Mouse (Mus musculus) yolk sac, embryonic 10.5 days (tissue): ENCODE results near the gene Aqp1.

Experiments used
- DNase-seq: peaks from one replicate; pipeline ENCODE4 v3.0.0-alpha.2; 2017; ENCODE audit warnings: low spot score

Aqp1 gene

DNA sequence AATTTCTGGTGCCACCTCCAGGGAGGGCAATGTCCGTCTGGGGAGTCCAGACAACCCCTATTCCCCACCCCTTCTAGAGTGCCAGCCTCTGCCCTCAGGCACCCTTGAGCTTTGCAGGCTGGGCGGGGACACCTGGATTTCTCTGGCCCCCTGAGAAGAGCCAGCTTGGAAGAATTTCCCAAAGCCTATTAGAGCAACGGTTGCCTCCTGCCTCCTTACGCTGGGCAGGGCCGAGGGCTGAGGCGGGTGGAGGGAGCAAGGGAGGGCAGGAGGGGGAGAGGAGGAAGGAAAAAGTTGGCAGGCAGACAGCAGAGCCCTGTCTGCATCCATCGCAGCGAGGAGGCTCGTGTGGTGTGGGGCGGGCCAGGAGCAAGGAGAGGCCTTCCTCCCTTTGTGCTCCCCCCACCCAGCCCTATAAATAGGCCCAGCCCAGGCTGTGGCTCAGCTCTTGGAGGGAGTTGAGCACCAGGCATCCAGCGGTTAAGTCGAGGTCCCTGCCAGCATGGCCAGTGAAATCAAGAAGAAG lies at the start of gene Aqp1:
Gene Aqp1 (plus strand): TSS at position 444 of the 526 bp plus-strand sequence.
- no peak for DNase-seq

DNA sequence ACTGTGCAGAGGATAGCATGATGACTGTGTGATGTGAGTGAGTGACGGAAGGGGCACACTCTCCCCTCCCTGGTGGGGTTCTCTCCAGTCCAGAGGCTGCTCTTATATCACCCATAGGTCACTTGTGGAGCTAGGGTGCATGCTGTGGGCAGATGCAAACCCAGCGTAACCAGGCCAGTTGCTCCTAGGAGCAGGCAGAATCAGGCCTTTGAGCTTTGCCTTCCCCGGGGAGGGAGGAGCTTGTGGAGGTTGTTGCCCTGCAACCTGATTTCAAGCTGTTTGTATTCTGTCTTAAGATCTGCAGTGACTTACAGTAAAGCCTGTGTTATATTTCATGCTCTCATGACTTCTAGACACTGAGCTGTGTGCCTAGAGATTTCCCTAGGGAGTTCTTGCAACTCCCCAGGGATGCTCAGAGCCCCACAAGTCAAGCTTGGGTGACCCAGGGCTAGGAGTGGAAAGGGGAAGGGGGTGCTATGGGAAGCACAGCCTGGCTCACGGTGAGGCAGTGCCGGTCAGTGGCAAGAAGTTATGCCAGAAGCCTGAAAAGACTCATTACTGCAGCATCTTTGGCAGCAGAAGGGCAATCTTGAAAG lies 48.1 kb upstream of the Aqp1 start:
- DNase-seq, result no peak

DNA sequence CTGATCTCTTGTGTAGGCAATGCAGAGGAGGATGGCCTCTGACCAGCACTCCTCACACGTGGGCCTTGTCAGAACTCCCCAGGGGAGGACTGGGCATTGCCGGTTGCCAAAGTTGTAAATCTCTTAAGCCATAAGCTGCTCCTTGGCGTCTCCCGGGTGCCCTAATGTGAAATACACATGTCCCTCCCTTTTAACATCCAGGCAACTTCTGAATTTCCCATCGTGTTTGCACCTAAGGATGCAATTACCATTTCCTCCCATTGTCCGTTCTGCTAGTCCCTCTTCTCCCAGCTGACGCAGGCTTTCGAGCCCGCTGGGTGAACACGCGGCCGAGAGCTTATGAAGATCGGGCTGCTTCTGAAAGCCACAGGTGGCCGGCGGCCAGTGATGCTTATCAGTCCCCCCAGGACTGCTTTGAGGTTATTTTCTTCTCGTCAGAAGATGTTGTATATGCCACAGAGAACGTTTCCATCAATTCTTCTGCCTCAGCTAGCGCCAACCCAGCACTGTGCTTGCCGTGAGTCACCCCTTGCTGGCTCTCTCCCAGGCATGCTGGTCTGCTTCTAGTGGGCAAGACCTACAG lies 41.6 kb upstream of the Aqp1 start:
- DNase-seq, result no peak

DNA sequence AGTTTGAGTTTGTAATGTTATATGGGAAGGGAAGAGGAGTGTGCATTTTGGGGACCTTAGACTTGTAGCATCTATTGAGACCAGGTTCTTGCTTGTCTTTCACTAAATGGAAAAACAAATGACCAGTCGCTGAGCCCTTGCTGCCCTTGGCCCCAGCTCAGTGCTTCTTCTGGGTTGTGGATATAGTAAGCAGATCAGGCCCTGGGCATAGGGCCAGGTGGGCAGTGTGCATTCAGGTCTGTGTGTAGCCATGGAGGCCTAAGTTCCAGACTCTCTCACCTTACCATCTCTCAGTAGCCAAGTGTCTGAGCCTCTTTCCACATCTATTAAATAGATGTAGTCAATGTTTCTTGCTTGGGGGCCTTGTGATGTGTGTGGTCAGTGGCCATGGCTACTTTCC lies 40.9 kb upstream of the Aqp1 start:
- DNase-seq, result no peak

DNA sequence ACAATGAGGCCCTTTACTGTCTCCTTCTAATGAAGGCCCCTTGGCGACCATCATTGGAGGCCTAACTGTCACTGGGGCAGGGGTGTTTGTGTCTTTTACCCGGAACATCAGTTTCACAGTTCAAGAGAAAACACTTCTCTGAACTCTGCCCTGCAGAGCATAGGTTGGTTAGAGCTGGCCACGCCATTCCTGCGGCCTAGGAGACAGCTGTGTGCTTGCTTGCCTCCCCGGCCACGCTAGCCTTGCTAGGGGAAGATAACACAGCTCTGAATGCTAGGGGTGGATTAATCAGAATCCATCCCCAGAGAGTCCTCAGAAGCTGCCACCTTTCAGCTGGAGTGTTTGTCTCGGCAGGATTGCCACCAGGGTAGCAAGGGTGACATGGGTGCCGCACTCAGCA lies 36.8 kb upstream of the Aqp1 start:
- DNase-seq, result peak; percentile 47

DNA sequence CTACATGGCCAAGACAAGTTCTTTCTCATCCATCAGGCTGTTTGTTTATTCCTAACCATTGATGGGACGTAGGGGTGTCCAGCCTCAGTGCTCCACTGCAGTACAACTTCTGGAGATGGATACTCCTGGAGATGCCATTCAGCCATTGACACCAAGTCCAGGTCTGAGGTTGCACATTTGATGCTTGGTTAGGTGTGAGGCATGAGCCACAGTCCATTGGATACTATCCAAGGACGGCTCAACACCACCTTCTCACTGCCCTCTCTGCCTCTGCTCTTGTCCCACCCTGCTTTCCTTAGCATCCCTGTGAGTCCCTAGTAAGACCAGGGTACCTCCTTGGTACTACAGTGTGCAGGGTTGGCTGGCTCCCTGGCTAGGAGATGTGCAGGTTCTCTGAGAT lies 36.3 kb upstream of the Aqp1 start:
- DNase-seq, result no peak

DNA sequence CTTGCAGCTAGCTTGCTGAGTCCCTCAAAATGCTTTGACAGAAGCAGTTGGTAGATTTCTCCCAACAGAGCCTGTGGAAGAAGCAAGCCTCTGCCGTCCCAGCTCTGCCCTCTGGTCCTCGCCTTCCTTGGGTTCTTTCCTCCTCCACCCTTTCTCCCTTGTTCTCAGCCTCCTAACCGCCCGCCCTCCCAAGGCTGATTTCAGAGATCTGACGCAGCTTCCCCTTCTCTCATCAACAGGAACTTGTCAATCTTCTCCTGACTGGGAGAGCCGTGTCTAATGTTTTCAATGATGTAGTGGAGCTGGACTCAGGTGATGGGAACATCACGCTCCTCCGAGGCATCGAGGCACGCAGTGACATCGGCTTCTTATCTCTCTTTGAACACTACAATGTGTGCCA lies 35.5 kb upstream of the Aqp1 start:
- no peak for DNase-seq

DNA sequence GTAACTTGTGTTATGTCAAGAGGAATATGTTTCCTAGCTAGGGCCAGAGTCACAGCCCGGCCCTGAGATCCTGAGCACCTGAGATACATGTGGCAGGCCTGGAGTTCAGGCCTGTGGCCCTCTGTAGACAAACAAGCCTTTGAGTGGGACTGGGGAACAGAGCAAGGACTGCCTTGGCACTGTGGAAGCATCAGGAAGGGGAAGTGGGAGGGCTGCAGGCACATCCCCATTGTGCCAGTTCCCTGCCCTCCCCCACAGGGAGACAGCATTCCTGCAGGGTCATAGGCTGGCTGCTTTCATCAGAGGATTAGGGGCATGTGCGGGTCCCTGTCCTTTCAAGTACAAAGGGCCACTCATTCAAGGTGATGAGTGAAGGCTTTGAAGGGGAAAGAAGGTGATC lies 26.1 kb upstream of the Aqp1 start:
- DNase-seq, result no peak

DNA sequence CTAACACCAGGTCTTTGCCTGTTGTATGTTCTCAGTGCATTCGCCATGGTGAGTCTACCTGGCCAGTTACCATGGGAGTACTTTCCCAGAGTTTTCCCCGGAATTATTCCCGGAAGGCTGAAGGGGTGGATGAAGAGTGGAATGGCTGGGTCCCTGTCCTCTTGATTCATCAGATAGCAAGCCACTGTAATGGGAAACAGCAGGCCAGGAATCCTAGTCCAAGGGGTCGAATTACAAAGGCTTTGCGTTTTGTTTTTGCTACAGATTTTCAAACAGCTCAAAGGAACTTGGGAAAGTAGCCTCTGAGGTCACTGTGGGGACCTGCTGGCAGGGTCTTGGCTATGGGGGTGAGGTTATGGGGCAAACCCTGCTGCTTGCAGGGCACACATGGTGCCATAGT lies 24.3 kb upstream of the Aqp1 start:
- DNase-seq, result no peak

DNA sequence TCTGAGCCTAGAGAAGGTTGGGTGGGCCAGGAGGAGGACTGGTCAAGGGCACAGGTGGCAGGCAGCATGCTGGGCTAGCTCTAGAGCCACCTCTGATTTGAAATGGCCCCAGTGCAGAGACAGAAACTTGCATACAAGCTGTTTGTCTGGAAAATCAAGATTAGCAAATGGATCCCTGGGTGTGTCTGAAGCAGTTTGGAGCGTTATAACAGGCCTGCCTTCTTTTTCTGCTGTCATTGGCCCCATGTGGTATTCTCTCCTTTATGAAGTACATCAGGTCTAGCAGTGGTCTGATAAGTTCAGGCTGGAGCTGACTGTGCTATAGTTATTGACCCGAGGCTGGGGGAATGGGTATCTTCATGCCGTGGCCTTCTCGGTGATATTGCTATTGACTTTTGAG lies 22.3 kb upstream of the Aqp1 start:
- DNase-seq, result no peak

DNA sequence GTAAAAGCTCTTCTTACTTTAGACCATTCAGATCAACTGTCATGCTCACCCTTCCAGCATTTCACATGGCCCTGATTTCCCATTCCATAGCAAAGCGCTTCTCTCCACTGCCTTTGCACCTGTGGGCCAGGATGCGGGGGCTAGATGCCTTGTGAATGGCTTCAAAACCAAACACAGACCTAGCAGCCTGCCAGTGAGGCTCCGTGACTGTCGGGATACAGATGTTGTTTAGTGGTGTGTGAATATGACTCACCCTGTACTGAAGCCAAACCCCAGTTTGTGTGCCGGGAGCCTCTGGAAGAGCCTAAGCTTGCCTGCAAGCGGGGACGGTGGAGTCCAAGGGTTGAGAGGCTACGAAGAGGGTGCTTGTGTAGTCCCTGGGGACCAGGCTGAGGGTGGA lies 21.6 kb upstream of the Aqp1 start:
- no peak for DNase-seq

DNA sequence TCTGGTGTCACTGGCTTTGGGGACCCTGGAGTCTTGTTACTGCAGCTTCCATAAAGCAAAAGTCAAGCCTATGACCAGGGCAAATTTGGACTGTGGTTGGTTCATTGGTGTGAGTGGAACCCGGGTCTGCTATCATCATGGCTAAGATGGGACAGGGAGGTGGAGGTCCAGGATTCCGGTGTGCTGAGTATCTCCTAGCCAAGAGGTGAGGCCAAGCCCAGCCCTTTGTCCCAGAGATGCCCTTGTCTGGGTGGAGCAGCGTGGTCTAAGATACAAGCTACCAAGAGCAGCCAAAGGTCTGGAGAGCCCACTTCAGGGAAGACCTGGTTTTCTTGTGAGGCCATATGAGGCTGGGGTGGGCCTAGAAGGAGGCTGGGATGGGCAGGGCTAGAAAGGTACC lies 17.6 kb upstream of the Aqp1 start:
- DNase-seq, result no peak

DNA sequence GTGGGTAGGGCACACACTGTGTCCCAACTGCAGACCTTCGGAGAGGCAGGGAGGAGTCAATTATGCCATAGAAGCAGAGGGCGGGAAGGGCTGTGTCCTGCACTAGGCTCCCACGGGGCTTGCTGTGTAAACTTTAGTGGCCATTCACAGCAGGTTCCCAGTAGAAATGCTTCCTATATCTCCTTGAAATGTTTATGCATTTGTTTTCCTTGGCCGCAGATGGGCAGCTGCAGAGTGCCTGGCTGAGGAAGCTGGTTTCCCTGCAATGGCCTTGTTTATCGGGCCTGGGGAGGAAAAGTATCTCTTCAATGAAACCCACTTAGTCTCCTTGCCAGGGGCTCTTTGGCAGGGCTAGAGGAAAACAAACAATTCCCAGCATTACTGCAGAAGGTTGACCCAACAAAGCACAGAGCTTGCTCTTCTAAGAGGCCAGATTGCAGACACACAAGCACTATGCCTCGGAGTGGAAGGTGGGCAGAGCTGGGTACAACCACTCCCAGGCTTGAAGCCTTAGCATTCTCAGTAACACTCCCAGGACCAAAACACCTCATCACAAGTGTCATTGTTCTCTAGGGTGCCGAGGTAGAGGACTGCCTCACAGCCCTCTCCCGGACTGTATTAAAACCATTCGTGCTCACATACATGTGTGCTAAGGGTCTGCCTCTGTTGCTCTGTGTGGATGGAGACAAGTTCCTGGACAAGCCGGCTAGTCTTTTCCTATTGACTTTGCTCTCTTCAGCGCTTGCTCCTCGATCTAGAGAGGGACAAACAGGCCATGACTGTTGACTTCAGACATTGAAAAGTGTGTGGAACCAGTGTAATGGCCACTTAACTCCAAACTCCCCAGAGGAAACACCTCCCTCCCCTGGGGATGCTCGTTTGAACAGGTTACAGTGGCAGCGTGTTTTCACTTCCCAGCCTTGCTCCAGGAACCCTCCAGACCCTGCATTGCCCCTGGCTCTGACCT lies 16.4 kb upstream of the Aqp1 start:
- no peak for DNase-seq

DNA sequence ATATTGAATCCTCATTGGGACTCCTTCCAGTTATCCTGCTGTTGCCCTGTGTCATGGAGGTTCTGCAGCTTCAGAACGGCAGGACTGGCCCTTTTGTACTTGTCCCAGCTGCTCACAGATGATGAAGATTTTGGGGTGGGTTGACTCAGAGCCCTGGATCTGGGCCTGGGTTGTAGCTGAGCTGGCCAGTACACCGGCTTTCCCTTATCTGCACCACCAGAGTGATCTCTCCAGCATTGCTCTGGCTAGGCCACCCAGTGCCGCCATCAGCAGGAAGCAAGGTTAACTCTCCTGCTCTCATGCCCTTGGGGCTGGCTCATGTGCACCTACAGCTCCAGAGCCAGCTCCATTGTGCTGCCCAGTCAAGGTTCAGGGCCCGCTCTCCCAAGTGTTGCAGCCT lies 15.3 kb upstream of the Aqp1 start:
- no peak for DNase-seq

DNA sequence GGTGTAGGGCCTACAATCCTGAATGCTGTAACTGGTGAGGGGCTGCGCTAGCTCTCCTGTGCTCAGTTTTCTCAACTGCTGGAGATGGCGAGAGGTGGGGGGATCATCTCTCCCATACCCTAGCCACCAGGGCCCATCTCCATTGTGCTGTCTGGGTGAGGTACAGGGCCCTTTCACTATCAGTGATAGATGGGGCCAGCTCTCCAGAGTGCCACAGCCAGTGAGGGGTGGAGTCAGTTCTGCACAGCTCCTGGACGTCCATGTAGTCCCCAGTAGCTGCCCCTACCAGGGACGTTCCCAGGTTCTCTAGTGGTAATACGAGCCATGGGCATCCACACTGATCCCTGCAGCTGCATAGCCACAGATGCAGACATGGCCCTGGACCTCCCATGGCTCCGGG lies 14.7 kb upstream of the Aqp1 start:
- DNase-seq, result no peak

DNA sequence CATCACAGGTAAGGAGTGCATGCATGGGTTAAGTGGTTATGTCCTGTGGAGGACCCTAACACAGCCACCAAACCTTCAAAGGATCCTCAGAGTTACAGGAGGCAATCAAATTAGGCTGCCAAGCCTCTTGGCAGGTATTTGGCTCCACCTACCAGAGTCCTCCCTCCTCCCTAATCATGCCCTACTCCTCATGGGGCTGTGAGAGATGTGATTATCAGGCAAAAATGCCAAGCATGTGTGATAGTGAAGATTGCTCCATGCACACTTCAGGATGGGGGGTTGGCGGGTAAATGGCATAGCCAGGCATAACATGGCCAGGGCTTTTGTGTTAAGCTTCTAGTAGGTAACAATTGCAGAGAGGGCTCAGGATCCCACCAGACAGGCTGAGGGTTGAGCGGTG lies 13.3 kb upstream of the Aqp1 start:
- no peak for DNase-seq

DNA sequence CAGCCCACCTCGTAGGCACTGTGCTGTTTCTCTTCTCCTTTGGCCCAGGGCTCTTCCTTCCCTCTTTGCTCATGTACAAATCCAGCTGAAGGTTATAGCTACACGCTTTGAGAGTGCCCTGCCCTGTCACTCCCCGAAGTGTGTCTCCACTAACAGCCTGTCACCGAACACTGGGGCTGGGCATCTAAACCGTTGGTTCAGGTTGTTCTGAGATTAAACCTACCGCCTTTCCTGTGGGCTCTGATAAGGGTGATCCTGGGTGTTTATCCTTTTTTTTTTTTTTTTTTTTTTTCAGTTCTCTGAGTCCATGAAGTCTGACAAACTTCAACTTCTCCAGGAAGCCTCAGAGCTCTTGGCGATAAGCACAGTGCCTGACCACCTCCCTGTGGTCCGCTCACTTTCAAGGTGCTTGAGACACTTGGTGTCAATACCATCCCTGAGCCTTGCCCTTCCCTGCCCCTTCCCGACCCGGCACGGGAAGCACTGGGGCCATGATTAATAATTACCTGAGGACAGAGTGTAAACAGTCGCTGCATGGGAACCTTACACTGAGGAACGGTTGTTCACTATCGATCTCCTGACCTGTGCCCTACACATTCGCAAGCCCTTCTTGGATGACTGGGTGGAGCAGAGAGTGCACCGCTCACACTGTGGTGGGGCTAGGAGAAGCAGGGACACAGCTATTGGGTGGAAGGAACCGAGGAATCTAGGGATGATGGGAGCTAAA lies 12.2 kb upstream of the Aqp1 start:
- DNase-seq, result peak; percentile 89

DNA sequence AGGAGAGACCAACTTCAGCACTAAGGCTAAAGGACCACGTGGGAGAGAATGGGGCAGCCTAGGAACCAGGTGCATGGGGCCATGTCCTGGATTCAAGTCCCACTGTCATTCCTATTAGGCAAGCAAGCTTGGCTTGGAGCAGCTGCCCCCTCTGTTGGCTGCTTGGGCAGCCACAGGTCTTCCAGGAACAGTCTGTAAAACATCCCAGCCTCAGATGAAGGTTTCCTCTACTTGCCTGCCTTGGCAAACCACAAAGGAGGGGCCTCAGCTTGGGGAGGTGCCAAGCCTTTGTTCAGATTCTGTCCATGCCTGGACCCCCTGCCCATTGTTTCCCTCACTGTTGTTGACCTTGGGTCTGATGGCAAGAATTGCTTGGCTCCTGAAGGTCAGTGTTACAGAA lies 11.4 kb upstream of the Aqp1 start:
- DNase-seq, result peak; percentile 49

DNA sequence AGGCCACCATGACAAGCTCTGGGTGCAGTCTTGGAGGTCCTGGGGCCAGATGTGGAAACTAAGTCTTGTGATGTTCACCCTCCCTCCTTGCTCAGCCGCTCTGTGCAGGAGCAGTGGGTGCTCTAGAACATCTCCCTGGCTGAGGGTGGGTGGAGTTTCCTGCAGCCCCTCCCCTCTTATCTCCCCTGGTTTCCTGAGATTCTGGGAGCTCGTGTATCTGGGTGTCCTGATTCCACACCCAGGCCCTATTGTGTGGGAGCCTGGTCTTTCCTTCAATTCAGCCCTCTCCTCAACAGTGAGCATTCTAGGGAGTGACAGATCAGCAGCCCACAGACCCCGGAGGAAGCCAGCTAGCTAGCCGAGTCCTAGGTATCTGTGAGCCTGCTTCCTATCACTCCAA lies 9.9 kb upstream of the Aqp1 start:
- DNase-seq, result no peak

DNA sequence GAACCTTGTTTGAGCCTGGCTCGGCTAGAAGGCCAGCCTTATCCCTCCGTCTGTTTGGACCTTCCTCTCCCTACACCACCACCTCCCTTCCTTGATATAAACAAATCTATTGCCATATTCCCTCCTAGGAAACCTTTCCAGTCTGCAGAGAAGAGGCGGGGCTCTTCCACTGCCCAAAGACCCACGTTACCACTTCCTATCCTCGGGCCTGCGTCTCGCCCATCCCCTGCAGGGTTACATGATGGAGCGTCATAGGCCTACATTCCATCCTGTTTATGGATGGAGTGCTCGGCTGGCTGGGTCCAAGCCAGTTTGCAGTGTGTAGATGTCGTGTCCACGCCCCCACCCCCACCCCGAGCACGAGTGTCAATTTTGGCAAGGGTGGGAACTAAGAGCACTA lies 8.9 kb upstream of the Aqp1 start:
- DNase-seq, result no peak

DNA sequence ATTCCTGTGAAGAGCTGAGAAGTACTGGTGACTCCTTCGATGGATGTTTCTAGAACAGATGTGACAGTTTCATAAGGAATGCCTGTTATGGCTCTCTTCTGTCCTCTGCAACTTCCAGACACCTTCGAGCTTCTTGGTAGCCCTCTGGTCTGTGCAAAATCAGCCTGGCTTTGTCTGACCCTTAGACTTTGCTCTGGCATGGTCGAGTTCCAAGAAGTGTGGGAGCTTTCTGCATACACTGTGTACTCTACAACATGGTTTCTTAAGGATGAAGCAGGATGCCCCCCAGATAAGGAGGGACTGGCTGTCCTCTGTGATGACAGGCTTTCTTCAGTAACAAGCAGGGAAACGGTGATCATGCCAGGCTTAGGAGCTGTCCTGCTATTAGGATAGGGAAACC lies 8.1 kb upstream of the Aqp1 start:
- DNase-seq, result peak; percentile 70

DNA sequence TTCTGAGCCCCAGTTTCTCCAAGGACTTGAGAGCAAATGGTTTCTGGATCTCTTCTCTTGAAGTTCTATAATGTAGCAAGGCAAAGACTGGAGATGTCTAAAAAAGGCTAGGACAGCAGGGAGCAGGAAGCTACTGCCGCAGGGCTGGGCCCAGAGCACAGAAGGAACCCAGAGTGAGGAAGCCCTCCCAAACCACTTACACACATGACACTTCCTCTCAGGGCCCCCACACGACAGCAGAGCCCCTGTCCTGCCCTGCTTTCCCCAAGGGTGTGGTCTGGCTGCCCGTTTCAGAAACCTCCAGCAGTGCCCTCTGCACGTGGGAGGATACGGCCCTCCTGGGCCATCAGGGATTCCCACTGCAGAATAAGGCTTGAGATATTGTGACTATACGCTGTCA lies 4.9 kb upstream of the Aqp1 start:
- no peak for DNase-seq
